Mouse (Mus musculus) G1E (cell line): ENCODE data around the gene Cep55. TPM values are rescaled to one million over a fixed set of nuclear protein-coding genes. Genes with fewer than 3 reads are reported as not detected.

Experiments
- ATAC-seq: 2 replicates; pipeline ENCODE4 v1.8.0; 2016; ENCODE audit warnings: mild to moderate bottlenecking; ENCODE audit not compliant: insufficient number of reproducible peaks, poor library complexity, low FRiP score, severe bottlenecking; ENCODE audit errors: extremely low read depth
- DNase-seq: peaks from one replicate; pipeline ENCODE4 v3.0.0; 2012; ENCODE audit warnings: low spot score
- H3K27me3 ChIP-seq: 2 replicates; pipeline ENCODE4 v1.6.1; 2012; ENCODE audit warnings: mild to moderate bottlenecking, low read length, inconsistent platforms; ENCODE audit not compliant: insufficient read depth
- H3K36me3 ChIP-seq: replicated peaks from 2 replicates; pipeline ENCODE3; 2012; ENCODE audit warnings: mild to moderate bottlenecking, inconsistent platforms
- H3K4me1 ChIP-seq: 2 replicates; pipeline ENCODE4 v1.6.1; 2012; ENCODE audit warnings: low read depth, low read length, inconsistent platforms, mixed read lengths; ENCODE audit not compliant: insufficient read depth
- H3K4me3 ChIP-seq: 2 replicates; pipeline ENCODE4 v1.5.1; 2012; ENCODE audit warnings: low read depth, mild to moderate bottlenecking, inconsistent platforms, low read length, moderate library complexity, mixed read lengths
- H3K9me3 ChIP-seq: replicated peaks from 2 replicates; pipeline ENCODE4 v1.6.1; 2012; ENCODE audit warnings: inconsistent platforms
- CTCF ChIP-seq: IDR thresholded peaks from 2 replicates; pipeline ENCODE4 v1.5.1; 2012; ENCODE audit warnings: low read depth, low read length, inconsistent platforms, mixed read lengths
- GATA1 ChIP-seq: IDR thresholded peaks from 2 replicates; pipeline ENCODE4 v1.6.1; 2012; ENCODE audit warnings: borderline replicate concordance, low read length, inconsistent platforms, mixed read lengths
- GATA2 ChIP-seq: IDR thresholded peaks from 2 replicates; pipeline ENCODE4 v1.6.1; 2012; ENCODE audit warnings: low read depth, low read length, inconsistent platforms, borderline replicate concordance
- POLR2AphosphoS5 ChIP-seq: IDR thresholded peaks from 2 replicates; pipeline ENCODE4 v1.6.1; 2012; ENCODE audit warnings: low read depth, low read length, inconsistent platforms; ENCODE audit not compliant: insufficient replicate concordance
- TAL1 ChIP-seq: conservative IDR thresholded peaks from 2 replicates; pipeline ENCODE4 v1.6.1; 2012; ENCODE audit warnings: low read depth, low read length, inconsistent platforms, mixed read lengths
- polyA plus RNA-seq: library from polyadenylated mRNA; stranded (reverse); fragments of >175 nt; gene quantifications from 2 replicates; pipeline ENCODE4 v1.2.3, GENCODE M21; 2012
- total RNA-seq, 2 experiments: library from RNA; stranded (forward) in 1 of 2; stranded (reverse) in 1 of 2; fragments of 200-1000 nt in 1 of 2; fragments of >200 nt in 1 of 2; fragmentation: Nextera tagmentation in 1 of 2; gene quantifications; 2 replicates each; pipeline ENCODE4 v1.2.3; 2014 to 2017

Gene Cep55
- total and polyA plus RNA-seq, 3 experiments: 3.7 to 60.2 (median 52.4) TPM

DNA sequence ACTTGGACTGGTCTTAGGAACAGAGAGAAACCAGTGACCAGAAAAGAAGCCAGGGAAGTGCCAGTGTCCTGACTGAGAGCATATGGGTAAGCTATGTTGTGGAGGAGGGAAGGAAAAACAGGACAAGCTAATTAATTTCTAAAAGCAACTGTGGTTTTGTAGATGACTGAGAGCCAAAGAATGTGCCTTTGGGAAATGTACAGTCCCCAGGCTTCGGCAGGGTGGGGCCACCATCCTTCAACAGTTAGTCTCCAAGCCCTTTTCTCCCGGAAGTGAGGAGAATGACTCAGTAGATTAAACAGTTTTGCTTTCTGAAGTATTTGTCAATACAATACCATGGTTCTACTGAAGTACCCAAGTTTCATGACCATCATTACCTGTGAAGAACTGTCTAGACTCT is 16.5 kb upstream of the Cep55 start:
- Histone ChIP-seq H3K4me1 (no peaks in the 10 kb centered on the region), H3K4me3 (no peak overlapping the region), H3K27me3 (peaks cover 23% of the 10 kb centered on the region), H3K9me3 (no peaks in the 10 kb centered on the region), H3K36me3 (no peaks in the 10 kb centered on the region)
- DNase-seq: no peak
- ATAC-seq: no peak
- TF ChIP-seq GATA2 (no peak), CTCF (no peak), TAL1 (no peak), POLR2AphosphoS5 (no peak), GATA1 (no peak)

DNA sequence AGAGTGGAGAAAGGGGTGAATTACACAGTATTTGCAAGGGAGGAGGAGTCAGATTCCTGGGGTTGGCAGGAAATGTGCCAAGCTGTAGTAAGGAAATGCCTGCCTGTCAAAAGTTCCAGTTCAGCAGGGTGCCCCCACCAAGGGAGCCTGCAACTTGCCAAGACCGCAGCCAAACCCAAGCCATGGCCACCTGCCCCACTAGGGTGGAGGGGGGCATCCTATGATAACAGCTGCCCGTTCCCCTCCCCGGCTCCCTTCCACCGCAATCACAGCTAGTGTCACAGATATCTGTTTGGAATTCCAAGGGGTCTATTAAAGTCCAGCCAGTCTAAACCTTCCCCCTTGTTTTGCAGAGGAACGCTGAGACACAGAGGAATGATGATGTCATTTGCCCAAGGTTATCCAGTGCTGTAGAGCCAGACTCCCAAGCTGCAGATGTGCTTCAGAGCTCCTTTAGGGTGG is 12.5 kb upstream of the Cep55 start:
- Histone ChIP-seq H3K4me3 (no peak overlapping the region), H3K27me3 (peaks cover 31% of the 10 kb centered on the region), H3K9me3 (no peaks in the 10 kb centered on the region), H3K4me1 (no peaks in the 10 kb centered on the region), H3K36me3 (no peaks in the 10 kb centered on the region)
- DNase-seq (no peak), ATAC-seq (no peak)
- TF ChIP-seq CTCF: no peak
- TF ChIP-seq POLR2AphosphoS5: no peak
- no peak for TF ChIP-seq GATA2
- TF ChIP-seq GATA1: no peak
- no peak for TF ChIP-seq TAL1

DNA sequence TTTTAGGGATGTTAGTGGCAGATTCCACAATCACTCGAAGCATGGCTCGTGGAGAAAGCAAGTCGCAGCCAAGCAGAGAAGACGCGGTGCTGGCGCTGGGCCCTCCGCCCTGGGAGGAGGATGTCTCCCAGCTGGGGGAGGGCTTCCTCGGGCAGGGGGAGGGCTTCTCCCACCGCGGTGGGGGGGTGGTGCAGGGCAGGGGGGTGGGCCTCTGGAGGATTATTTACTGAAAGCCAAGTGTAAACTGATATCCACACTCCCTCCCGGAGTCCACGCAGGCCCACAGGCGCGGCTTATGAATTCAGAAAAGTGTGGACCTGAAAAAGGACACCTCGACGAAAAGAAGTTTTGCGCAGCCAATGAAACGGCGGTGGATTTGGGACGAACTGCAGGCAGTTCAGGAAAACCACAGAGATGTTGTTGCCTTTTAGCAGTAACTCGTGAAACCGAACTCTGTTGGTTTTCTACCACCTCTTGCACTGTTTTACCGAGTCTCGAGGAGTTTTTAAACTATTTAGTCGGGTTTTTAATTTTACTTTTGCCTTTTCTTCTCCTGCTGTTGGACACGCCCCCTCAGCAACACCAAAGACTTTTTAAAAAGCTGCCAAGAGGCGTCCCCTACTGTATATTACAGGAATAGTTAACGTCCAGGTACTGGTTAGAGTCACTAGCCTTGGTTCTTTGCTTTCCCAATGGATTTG is 11.4 kb upstream of the Cep55 start, which contains the start of gene Myof:
TSS of gene Myof (minus strand) at position 297 of the 701 bp plus-strand sequence.
- Histone ChIP-seq H3K4me3 (no peak within 1 kb of the TSS), H3K27me3 (peaks cover 33% of the 10 kb centered on the region), H3K9me3 (no peaks in the 10 kb centered on the region), H3K36me3 (no peaks in the 10 kb centered on the region), H3K4me1 (no peaks in the 10 kb centered on the region)
- no peak for ATAC-seq
- DNase-seq: no peak
- TF ChIP-seq POLR2AphosphoS5: no peak
- TF ChIP-seq CTCF: no peak
- no peak for TF ChIP-seq GATA1
- no peak for TF ChIP-seq GATA2
- TF ChIP-seq TAL1: no peak

DNA sequence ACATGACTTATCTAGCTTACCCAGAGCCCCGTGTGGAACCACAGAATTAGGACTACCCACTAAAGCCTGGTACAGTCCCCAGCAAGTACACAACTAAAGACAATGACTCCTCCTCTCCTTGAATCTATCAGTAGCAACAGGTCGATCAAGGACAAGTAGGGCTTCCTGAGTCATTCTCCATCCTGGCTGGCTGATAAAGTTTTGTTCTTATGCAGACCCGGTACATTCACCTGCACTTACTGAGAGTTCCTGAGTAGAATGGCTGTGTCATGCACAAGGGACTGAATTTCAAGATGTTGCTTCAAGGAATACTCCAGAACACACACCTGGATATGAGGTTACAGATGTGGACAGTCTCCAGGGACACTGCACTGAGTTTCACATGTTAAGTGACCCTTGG is 9.6 kb upstream of the Cep55 start:
- Histone ChIP-seq H3K4me3 (no peak overlapping the region), H3K9me3 (no peaks in the 10 kb centered on the region), H3K27me3 (peaks cover 34% of the 10 kb centered on the region), H3K36me3 (no peaks in the 10 kb centered on the region), H3K4me1 (no peaks in the 10 kb centered on the region)
- no peak for DNase-seq
- no peak for ATAC-seq
- TF ChIP-seq GATA1: no peak
- TF ChIP-seq CTCF: no peak
- TF ChIP-seq TAL1: no peak
- TF ChIP-seq GATA2: no peak
- TF ChIP-seq POLR2AphosphoS5: no peak

DNA sequence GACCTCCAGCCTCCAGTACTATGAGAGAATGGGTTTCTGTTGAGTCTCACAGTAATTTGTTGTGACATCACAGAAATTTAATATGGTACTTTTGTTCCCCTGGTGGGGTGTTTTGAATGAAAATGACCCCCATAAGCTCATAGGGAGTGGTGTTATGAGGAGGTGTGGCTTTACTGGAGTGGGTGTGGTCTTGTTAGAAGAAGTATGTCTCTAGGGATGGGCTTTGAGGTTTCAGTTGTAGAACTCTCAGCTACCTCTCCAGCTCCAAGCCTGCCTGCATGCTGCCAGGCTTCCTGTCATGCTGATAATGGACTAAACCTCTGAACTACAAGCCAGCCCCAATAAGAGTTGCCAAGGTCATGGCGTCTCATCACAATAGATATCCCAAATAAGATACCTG is 5.1 kb upstream of the Cep55 start:
- no peak for TF ChIP-seq TAL1
- Histone ChIP-seq H3K27me3 (peaks cover 22% of the 10 kb centered on the region), H3K36me3 (no peaks in the 10 kb centered on the region), H3K4me1 (peaks cover 12% of the 10 kb centered on the region), H3K4me3 (no peak overlapping the region), H3K9me3 (no peaks in the 10 kb centered on the region)
- DNase-seq: no peak
- ATAC-seq: no peak

DNA sequence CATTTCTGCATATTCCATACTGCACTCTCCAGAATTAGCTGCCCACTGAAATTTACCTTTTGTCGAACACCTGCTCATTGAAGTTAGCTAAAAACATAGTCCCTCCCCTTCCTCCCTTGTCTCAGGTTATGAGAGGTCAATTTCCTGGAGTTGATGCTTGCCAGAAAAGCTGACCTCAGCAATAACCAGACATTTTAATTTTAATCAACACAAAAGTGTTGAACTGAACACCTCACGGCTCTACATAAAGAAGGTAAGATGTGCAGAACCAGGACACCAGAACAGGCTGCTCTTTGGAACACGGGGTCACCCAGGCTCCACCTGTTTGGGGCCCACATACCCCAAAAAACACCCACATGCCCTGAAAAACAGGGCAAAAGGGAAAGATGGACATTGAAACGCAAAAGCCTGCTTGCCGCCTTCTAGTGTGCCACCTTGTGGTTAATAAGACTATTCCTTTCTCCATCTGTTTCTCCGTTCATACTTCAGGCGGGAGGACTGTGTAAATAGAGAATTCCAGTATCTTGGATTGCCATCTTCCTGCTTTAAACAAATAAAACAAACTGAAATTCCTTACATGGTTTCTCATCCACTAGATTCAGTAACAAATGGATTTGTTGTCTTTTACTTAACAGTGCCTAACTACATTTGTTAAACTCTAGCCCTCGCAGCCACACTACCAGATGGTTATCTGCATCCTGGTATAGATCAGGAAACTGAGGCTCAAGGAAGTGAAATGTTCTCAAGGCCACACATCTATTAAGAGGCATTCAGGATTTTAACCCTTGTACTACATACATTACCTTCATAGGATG is 1.4 kb upstream of the Cep55 start:
- peaks cover 15% of the 10 kb centered on the region for H3K36me3 ChIP-seq
- DNase-seq (no peak), ATAC-seq (no peak)
- H3K4me3 ChIP-seq: peak overlapping the region; percentile 84; the same call in 1 of the 2 replicates
- H3K27me3 ChIP-seq: peaks cover 12% of the 10 kb centered on the region
- peaks cover 19% of the 10 kb centered on the region for H3K4me1 ChIP-seq
- TF ChIP-seq POLR2AphosphoS5 (no peak), CTCF (no peak), GATA2 (no peak), TAL1 (no peak), GATA1 (no peak)
- no peaks in the 10 kb centered on the region for H3K9me3 ChIP-seq
